Mouse (Mus musculus): ENCODE data around the gene Slamf1. TPM values are rescaled to one million over a fixed set of nuclear protein-coding genes. Genes with fewer than 3 reads are reported as not detected.
A peak's percentile ranks its signal among the peaks of the same experiment; 100 is the strongest.

Slamf1 gene
- total RNA-seq (2014; rRNA removed) = 0.11 and 0.85 TPM in 2 replicates
- polyA plus RNA-seq (2015; fragmentation: Nextera tagmentation; extraction: Ambion mirVana) = 0.19 and 0.21 TPM in 2 replicates

DNA sequence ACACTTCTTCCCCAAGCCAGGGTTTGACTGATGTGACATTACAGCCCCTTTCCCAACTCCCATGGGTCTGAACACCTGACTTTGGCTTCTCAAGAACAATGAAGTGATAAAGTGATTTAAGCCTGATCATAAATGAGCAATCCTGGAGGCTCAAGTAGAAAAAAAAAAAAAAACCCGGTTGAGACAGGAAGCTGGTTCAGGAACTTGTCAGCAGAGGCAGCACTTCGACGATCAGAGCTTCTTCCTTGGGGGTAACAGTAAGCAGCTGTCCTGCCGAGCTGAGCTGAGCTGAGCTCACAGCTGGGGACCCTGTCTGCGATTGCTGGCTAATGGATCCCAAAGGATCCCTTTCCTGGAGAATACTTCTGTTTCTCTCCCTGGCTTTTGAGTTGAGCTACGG is at the start of gene Slamf1:
Gene Slamf1, plus strand, starts transcription at position 230 of the 400 bp plus-strand sequence.
- WGBS = 37% methylated on average over 6 of the region's 6 CpGs

DNA sequence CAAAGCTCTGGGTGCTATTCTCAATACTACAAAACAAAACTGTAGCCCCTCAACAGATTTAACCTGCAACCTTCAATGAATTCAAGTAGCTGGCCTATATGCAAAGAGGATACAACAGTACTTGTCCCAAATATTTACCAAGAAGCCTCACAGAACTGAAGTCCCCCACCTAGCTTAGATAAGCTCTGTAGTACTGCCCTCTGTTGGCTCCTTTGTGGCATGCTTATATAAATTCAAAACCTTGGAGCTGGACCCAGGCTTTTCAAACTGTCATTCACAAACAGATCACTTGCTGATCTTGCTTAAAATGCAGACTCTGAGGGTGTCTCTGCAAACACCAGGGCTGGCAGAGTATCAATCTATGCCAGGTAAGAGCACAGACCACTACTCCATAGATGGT is 35.7 kb upstream of the Slamf1 start:
- no peak overlapping the region for H3K4me3 ChIP-seq (ENCODE audit: low read depth, low read length)
- no peaks in the 10 kb centered on the region for H3K27me3 ChIP-seq (ENCODE audit: insufficient read depth, low read length)
- H3K36me3 ChIP-seq (ENCODE audit: insufficient read depth, low read length) = no peaks in the 10 kb centered on the region
- ATAC-seq (ENCODE audit: low FRiP score) (no peak), DNase-seq (ENCODE audit: low spot score) (no peak)
- no peaks in the 10 kb centered on the region for H3K9me3 ChIP-seq (ENCODE audit: low read length)
- no peak overlapping the region for H3K9ac ChIP-seq (replicated peaks; ENCODE audit: low read length, poor library complexity, severe bottlenecking)
- no peak overlapping the region for H3K4me2 ChIP-seq (ENCODE audit: low read depth, low read length, poor library complexity, severe bottlenecking)
- no peak overlapping the region for H3K27ac ChIP-seq (ENCODE audit: low read depth, low read length)
- TF ChIP-seq CTCF (IDR thresholded peaks at IDR 0.05) = 0 out of 2 replicates have a peak, but pooled peaks have one; percentile 18
- no peaks in the 10 kb centered on the region for H3K4me1 ChIP-seq (ENCODE audit: insufficient read depth, low read length)

More for the DNA sequence above, at the start of gene Slamf1:
- Histone ChIP-seq H3K4me1 (ENCODE audit: insufficient read depth, low read length) (no peaks in the 10 kb centered on the region), H3K4me2 (ENCODE audit: low read depth, low read length, poor library complexity, severe bottlenecking) (no peak within 1 kb of the TSS), H3K27me3 (ENCODE audit: insufficient read depth, low read length) (no peaks in the 10 kb centered on the region), H3K9ac (replicated peaks; ENCODE audit: low read length, poor library complexity, severe bottlenecking) (no peak within 1 kb of the TSS), H3K36me3 (ENCODE audit: insufficient read depth, low read length) (no peaks in the 10 kb centered on the region), H3K9me3 (ENCODE audit: low read length) (no peaks in the 10 kb centered on the region), H3K4me3 (ENCODE audit: low read depth, low read length) (no peak within 1 kb of the TSS), H3K27ac (ENCODE audit: low read depth, low read length) (no peak within 1 kb of the TSS)
- DNase-seq (ENCODE audit: low spot score) (no peak), ATAC-seq (ENCODE audit: low FRiP score) (no peak)
- no peak for TF ChIP-seq CTCF (IDR thresholded peaks at IDR 0.05)

DNA sequence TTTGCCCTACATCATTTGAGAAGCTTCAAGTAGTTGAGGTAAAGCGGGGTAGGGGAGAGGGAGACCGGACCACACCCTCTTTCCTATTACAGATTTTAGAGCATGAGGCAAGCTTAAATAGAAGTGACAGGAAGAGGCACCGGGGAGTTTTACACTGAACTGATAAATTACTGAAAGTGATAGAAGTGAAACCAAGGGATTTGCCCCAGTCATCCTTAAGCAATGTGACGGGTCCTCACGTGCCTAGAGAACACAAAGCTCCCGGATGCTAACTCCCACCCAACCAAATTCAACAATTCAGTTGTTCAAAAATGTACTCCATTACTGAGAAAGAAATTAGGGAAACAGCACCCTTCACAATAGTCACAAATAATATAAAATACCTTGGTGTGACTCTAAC is 32.0 kb upstream of the Slamf1 start:
- Histone ChIP-seq H3K4me3 (ENCODE audit: low read depth, low read length) (no peak overlapping the region), H3K9me3 (ENCODE audit: low read length) (no peaks in the 10 kb centered on the region), H3K4me1 (ENCODE audit: insufficient read depth, low read length) (no peaks in the 10 kb centered on the region), H3K9ac (replicated peaks; ENCODE audit: low read length, poor library complexity, severe bottlenecking) (no peak overlapping the region), H3K36me3 (ENCODE audit: insufficient read depth, low read length) (no peaks in the 10 kb centered on the region), H3K27ac (ENCODE audit: low read depth, low read length) (no peak overlapping the region), H3K4me2 (ENCODE audit: low read depth, low read length, poor library complexity, severe bottlenecking) (no peak overlapping the region), H3K27me3 (ENCODE audit: insufficient read depth, low read length) (no peaks in the 10 kb centered on the region)
- WGBS = 91% methylated on average over 6 of the region's 6 CpGs
- TF ChIP-seq CTCF (IDR thresholded peaks at IDR 0.05) = no peak
- no peak for ATAC-seq (ENCODE audit: low FRiP score)
- no peak for DNase-seq (ENCODE audit: low spot score)

DNA sequence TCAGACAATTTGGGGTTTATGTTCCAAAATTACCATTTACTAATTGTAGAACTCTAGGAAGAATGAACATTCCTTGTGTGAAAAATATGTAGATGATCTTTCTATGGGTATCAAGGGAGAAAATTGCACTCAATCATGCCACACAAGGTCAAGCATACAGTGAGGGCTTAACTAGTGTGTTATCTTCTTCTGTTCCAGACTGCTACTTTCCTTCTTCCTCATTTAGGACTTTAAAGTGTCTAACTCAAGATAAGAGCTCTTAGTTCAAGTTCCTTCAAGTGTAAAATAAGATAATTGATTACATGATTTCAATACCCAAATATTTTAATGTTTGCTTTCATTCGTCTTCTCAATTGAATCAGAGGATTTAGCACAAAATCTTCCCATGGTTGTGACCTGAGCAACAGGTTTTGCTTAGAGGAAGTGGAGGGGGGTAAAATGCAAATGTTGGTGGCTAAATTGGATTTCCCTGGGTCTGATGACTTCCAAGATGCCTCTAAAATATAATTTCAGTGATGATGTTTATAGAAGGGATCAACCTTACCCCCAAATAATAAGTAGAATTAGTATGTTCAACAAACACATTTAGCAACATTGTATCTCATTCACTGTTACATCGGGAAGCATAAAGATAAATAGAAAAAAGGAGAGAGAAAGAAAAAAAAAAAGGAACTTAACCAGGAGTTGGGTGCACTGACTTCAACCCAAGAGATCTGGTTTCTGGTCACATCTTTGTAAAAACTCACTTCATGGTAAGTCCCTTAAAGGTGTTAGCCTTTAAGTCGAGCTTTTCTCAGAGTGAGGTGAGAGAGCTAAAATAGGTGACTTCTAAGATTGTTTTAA is 18.6 kb upstream of the Slamf1 start:
- TF ChIP-seq CTCF (IDR thresholded peaks at IDR 0.05) = no peak
- WGBS = 85% methylated on average over 3 of the region's 3 CpGs
- Histone ChIP-seq H3K9ac (replicated peaks; ENCODE audit: low read length, poor library complexity, severe bottlenecking) (no peak overlapping the region), H3K27ac (ENCODE audit: low read depth, low read length) (no peak overlapping the region), H3K27me3 (ENCODE audit: insufficient read depth, low read length) (no peaks in the 10 kb centered on the region), H3K4me2 (ENCODE audit: low read depth, low read length, poor library complexity, severe bottlenecking) (no peak overlapping the region), H3K4me3 (ENCODE audit: low read depth, low read length) (no peak overlapping the region), H3K9me3 (ENCODE audit: low read length) (no peaks in the 10 kb centered on the region), H3K36me3 (ENCODE audit: insufficient read depth, low read length) (no peaks in the 10 kb centered on the region), H3K4me1 (ENCODE audit: insufficient read depth, low read length) (no peaks in the 10 kb centered on the region)
- ATAC-seq (ENCODE audit: low FRiP score) (no peak), DNase-seq (ENCODE audit: low spot score) (no peak)

DNA sequence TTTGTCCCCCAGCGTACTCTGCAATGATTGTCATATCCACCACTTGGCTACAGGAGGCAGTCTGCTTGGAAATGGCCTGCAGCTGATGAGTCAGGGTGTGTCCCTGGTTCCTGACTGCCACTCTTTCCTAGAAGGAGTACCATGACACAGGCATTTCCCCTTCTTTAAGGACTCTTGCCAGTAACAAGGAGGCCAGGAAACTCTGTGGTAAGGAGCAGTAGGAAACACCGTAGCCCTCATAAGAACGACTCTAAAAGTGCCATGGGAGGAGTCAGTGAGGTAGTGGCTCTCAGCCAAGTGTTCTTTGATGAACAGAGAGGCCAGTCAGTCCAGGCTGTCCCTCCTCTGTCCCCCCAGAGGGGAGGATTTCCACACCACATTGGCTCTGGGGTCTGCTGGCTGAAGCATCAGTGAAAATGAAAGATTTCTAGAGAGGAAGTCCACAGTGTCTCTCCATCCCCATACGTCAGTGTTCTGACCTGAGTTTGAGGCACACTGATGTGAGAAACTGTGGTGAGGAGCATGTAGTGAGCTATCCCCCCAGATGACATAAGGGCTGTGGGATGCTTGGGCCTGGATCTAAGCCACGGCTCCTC is 5.0 kb upstream of the Slamf1 start:
- WGBS = 71% methylated on average over 5 of the region's 5 CpGs
- H3K4me2 ChIP-seq (ENCODE audit: low read depth, low read length, poor library complexity, severe bottlenecking) = no peak overlapping the region
- no peaks in the 10 kb centered on the region for H3K27me3 ChIP-seq (ENCODE audit: insufficient read depth, low read length)
- ATAC-seq (ENCODE audit: low FRiP score) (no peak), DNase-seq (ENCODE audit: low spot score) (no peak)
- H3K4me1 ChIP-seq (ENCODE audit: insufficient read depth, low read length) = no peaks in the 10 kb centered on the region
- TF ChIP-seq CTCF (IDR thresholded peaks at IDR 0.05) = no peak
- H3K4me3 ChIP-seq (ENCODE audit: low read depth, low read length) = no peak overlapping the region
- no peak overlapping the region for H3K9ac ChIP-seq (replicated peaks; ENCODE audit: low read length, poor library complexity, severe bottlenecking)
- H3K9me3 ChIP-seq (ENCODE audit: low read length) = no peaks in the 10 kb centered on the region
- H3K36me3 ChIP-seq (ENCODE audit: insufficient read depth, low read length) = no peaks in the 10 kb centered on the region
- H3K27ac ChIP-seq (ENCODE audit: low read depth, low read length) = no peak overlapping the region

DNA sequence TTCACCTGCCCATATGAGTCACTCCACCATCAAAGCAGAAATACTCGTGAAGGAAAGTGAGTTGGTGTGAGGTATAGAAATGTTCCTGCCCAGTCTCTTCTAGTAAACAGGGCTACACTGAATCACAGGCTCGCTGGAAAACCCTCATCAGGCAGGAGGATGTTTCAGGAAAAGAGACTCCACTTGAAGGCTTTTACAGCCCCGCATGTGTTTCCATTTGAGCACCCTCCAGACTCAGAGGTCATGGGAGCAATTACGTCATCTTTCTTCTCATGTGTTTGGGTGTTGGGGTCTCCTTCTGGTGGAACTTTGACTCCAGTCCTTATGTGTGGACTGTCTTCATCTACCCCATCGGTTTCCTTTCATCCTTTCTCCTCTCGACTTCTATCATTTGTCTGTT is 4.1 kb downstream of the Slamf1 start:
- ATAC-seq (ENCODE audit: low FRiP score) = no peak
- H3K4me1 ChIP-seq (ENCODE audit: insufficient read depth, low read length) = no peaks in the 10 kb centered on the region
- no peak overlapping the region for H3K27ac ChIP-seq (ENCODE audit: low read depth, low read length)
- no peaks in the 10 kb centered on the region for H3K36me3 ChIP-seq (ENCODE audit: insufficient read depth, low read length)
- DNase-seq (ENCODE audit: low spot score) = no peak
- H3K4me2 ChIP-seq (ENCODE audit: low read depth, low read length, poor library complexity, severe bottlenecking) = no peak overlapping the region
- H3K9me3 ChIP-seq (ENCODE audit: low read length) = no peaks in the 10 kb centered on the region
- no peak for TF ChIP-seq CTCF (IDR thresholded peaks at IDR 0.05)
- 81% methylated on average over 6 of the region's 6 CpGs for WGBS
- no peak overlapping the region for H3K9ac ChIP-seq (replicated peaks; ENCODE audit: low read length, poor library complexity, severe bottlenecking)
- H3K27me3 ChIP-seq (ENCODE audit: insufficient read depth, low read length) = no peaks in the 10 kb centered on the region
- no peak overlapping the region for H3K4me3 ChIP-seq (ENCODE audit: low read depth, low read length)
